Mouse (Mus musculus) G1E (cell line): ENCODE data around the gene Olfr231.

ENCODE experiments used
- CTCF ChIP-seq: IDR thresholded peaks from 2 replicates; pipeline ENCODE4 v1.5.1; 2012; ENCODE audit warnings: low read depth, low read length, inconsistent platforms, mixed read lengths
- TAL1 ChIP-seq: conservative IDR thresholded peaks from 2 replicates; pipeline ENCODE4 v1.6.1; 2012; ENCODE audit warnings: low read depth, low read length, inconsistent platforms, mixed read lengths

DNA sequence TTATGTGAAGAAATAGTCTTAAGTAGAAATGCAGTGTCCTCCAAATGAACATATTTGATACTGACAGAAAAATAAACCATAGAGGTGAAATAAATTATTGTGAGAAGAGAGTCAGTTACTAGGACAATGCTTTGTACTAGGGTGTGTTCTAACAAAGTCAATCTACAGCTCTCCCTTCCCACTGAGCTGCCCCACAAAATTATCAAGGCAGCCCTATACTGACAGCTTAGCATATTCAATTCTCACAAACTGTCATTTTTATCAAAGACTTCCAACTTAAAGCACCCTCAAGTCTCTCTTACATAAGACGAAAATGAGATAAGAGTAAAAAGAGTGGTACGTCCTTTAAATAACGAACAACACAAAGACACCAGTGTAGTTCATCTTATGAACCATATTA lies 36.7 kb upstream of the Olfr231 start:
- TF ChIP-seq CTCF (no peak), TAL1 (no peak)
